Mouse (Mus musculus) midbrain, embryonic 16.5 days (tissue): ENCODE results near the gene Letmd1. TPM values are rescaled to one million over a fixed set of nuclear protein-coding genes. Genes with fewer than 3 reads are reported as not detected.
"Not testable (repeated sequence)": the region's sequence is repeated elsewhere in the genome, so short reads cannot be mapped to it uniquely, and the experiment has no call there.

Experiments
- ATAC-seq: fragments of 200-750 bp; cut with Nextera tagmentation; 2 replicates; pipeline ENCODE4 v1.8.0; 2017; ENCODE audit warnings: moderate TSS enrichment
- H3K27ac ChIP-seq: fragments of 300-500 bp; sonication (generic); 2 replicates; pipeline ENCODE4 v1.5.1; 2014; ENCODE audit warnings: mild to moderate bottlenecking, low read length, mixed read lengths
- H3K27me3 ChIP-seq: fragments of 300-500 bp; sonication (generic); 2 replicates; pipeline ENCODE4 v1.6.1; 2014; ENCODE audit warnings: low read depth, low read length, mixed read lengths; ENCODE audit not compliant: control insufficient read depth, insufficient read depth
- H3K36me3 ChIP-seq: fragments of 300-500 bp; sonication (generic); 2 replicates; pipeline ENCODE4 v1.6.1; 2014; ENCODE audit warnings: mild to moderate bottlenecking, low read length, moderate library complexity, mixed read lengths; ENCODE audit not compliant: control insufficient read depth, insufficient read depth
- H3K4me1 ChIP-seq: fragments of 300-500 bp; sonication (generic); 2 replicates; pipeline ENCODE4 v1.6.1; 2014; ENCODE audit warnings: mild to moderate bottlenecking, low read length, mixed read lengths; ENCODE audit not compliant: control insufficient read depth, insufficient read depth
- H3K4me2 ChIP-seq: fragments of 300-500 bp; sonication (generic); 2 replicates; pipeline ENCODE4 v1.6.1; 2014; ENCODE audit warnings: mild to moderate bottlenecking, low read length, mixed read lengths
- H3K4me3 ChIP-seq: fragments of 300-500 bp; sonication (generic); 2 replicates; pipeline ENCODE4 v1.5.1; 2014; ENCODE audit warnings: low read depth, mild to moderate bottlenecking, low read length, moderate library complexity, mixed read lengths
- H3K9ac ChIP-seq: fragments of 300-500 bp; sonication (generic); 2 replicates; pipeline ENCODE4 v1.6.1; 2014; ENCODE audit warnings: low read depth, low read length, mixed read lengths
- H3K9me3 ChIP-seq: fragments of 300-500 bp; sonication (generic); replicated peaks from 2 replicates; pipeline ENCODE4 v1.6.1; 2014; ENCODE audit warnings: mild to moderate bottlenecking, low read length, mixed read lengths; ENCODE audit not compliant: control insufficient read depth, poor library complexity, severe bottlenecking
- WGBS: fragments of 180-500 bp; shearing (Covaris S2); extraction: QIAGEN DNeasy Blood & Tissue Kit; methylation state at CpG from one replicate; pipeline ENCODE4 v1.1.7; 2014; 5-methylcytosine and 5-hydroxymethylcytosine counted together
- polyA plus RNA-seq: library from polyadenylated mRNA; unstranded; fragments of >200 nt; fragmentation: Nextera tagmentation; extraction: Ambion mirVana; gene quantifications from 2 replicates; pipeline ENCODE4 v1.2.1, GENCODE M21; 2015

The Letmd1 gene
- polyA plus RNA-seq, 1 experiment from 2014 or later: 57.5 TPM

DNA sequence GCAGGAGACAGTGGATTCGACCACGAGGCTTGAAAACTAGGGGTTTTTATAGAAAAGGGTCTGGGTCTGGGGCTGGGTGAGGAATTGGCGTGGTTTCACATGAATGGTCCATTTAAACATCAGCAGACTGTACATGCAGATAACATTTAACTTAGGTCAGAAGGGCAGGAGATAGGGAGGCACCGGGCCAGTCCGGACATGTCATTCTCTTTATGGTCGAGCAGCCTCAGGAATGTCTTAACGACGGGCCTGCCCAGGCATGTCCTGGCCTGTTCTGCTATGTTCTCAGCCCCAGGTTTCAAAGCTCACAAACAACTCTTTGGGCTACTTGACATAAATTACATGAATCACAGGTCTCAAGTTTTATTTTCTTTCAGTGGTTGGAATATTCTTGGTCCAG lies 30.7 kb downstream of the Letmd1 start:
- not testable (repeated sequence) for H3K27me3 ChIP-seq, H3K4me3 ChIP-seq, H3K4me2 ChIP-seq, ATAC-seq, H3K9me3 ChIP-seq, H3K9ac ChIP-seq, H3K27ac ChIP-seq, H3K4me1 ChIP-seq
- 89% methylated on average over 8 of the region's 8 CpGs for WGBS
- H3K36me3 ChIP-seq: peaks cover 12% of the 10 kb centered on the region

DNA sequence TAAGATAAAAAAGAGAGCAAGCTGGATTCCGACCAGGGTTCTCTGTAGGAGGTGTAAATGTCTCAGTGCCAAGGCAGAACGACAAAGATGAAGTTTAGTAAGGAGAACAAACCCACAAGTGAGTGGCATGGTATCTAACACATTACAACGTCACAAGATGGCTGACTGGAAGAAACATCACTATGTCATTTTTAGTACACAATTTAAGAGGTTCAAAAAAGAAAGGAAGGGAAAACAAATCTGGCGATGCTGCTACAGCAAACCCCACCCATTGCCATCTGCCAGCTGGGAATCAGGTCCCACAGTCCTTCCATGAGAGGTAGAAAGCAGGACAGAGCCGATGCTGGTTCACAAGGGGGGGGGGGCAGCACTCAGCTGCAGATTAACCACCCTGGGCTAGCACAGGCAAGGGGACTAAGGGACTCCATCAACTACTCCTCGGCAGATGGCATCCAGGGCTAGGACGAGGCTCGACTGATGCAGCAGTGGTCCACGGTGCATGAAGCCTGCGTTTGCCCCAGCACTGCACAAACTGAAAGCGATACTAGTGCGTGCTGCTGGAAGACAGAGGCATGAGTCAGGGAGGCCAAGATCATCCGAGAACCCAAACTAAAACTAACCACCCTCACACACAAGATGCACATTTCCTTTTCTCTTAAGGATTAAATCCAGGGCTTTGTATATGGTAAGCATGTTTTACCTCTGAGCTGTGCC lies 39.8 kb downstream of the Letmd1 start:
- H3K27ac ChIP-seq: no peak overlapping the region
- H3K4me1 ChIP-seq: no peaks in the 10 kb centered on the region
- H3K27me3 ChIP-seq: no peaks in the 10 kb centered on the region
- H3K9ac ChIP-seq: no peak overlapping the region
- WGBS: 89% methylated on average over 13 of the region's 13 CpGs
- H3K36me3 ChIP-seq: peaks cover 47% of the 10 kb centered on the region
- ATAC-seq: no peak
- H3K4me2 ChIP-seq: no peak overlapping the region
- H3K4me3 ChIP-seq: no peak overlapping the region
- no peaks in the 10 kb centered on the region for H3K9me3 ChIP-seq

DNA sequence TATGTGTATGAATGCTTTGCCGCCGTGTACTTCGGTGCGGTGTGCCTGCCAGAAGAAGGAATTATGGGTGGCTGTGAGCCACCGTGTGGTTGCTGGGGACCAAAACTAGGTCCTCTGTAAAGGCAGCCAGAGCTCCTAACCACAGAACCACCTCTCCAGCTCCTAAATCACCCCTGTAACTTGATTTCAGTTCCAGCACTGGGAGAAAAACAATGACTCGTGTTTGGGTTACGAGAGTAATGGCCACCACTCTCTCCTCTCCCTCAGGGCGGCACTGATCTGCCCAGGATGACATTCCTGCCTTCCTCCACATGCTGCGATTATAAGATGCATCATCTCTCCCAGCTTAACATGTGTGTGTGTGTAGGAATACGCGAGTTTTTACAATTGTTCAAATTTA lies 41.2 kb downstream of the Letmd1 start:
- no peak for ATAC-seq

DNA sequence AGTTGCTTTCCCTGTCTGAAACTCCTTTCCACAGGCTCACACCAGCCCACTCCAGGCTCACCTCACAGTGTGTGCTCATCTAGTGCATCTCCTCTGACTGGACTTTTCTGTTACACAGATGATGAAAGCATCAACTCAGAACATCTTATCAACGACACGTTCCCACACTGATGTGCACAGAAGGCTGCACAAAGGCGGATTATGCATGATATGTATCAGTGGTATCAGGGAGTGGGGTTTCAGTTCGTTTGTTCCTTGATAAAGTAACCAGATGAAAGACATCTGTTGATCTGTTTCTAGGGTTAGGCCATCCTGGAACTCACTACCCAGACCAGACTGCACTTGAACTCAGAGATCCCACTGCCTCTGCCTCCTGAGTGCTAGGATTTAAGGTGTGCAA lies 44.6 kb downstream of the Letmd1 start:
- Histone ChIP-seq H3K27ac (no peak overlapping the region), H3K4me3 (no peak overlapping the region), H3K9me3 (no peaks in the 10 kb centered on the region), H3K4me2 (no peak overlapping the region), H3K4me1 (no peaks in the 10 kb centered on the region), H3K9ac (no peak overlapping the region), H3K27me3 (no peaks in the 10 kb centered on the region), H3K36me3 (peaks cover 40% of the 10 kb centered on the region)
- WGBS: 92% methylated on average over 4 of the region's 4 CpGs
- ATAC-seq: no peak

More for the DNA sequence above, 41.2 kb downstream of the Letmd1 start:
- Histone ChIP-seq H3K36me3 (peaks cover 46% of the 10 kb centered on the region), H3K4me2 (no peak overlapping the region), H3K27ac (no peak overlapping the region), H3K9ac (no peak overlapping the region), H3K9me3 (no peaks in the 10 kb centered on the region), H3K4me3 (no peak overlapping the region), H3K4me1 (no peaks in the 10 kb centered on the region), H3K27me3 (no peaks in the 10 kb centered on the region)
- 96% methylated on average over 11 of the region's 11 CpGs for WGBS

DNA sequence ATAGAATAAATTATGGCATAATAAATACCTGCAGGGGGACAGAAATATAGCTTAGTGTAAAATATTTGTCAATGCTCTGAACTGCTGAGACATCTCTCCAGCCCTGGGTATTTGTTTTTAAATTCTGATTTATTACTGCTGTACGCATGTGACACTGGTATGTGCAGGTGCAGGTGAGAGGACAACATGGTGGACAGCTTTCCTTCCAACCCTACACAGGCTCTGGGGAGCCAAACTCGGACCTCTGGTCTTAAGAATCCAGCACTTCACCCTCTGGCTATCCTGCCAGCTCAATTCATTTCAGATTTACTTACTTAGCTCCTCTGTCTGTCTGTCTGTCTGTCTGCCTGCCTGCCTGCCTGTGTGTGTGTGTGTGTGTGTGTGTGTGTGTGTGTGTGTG lies 46.3 kb downstream of the Letmd1 start:
- no peaks in the 10 kb centered on the region for H3K27me3 ChIP-seq
- H3K4me1 ChIP-seq: no peaks in the 10 kb centered on the region
- no peak overlapping the region for H3K4me2 ChIP-seq
- H3K9ac ChIP-seq: no peak overlapping the region
- 83% methylated on average over 2 of the region's 2 CpGs for WGBS
- no peak overlapping the region for H3K27ac ChIP-seq
- no peak for ATAC-seq
- no peak overlapping the region for H3K4me3 ChIP-seq
- peaks cover 39% of the 10 kb centered on the region for H3K36me3 ChIP-seq
- H3K9me3 ChIP-seq: no peaks in the 10 kb centered on the region

DNA sequence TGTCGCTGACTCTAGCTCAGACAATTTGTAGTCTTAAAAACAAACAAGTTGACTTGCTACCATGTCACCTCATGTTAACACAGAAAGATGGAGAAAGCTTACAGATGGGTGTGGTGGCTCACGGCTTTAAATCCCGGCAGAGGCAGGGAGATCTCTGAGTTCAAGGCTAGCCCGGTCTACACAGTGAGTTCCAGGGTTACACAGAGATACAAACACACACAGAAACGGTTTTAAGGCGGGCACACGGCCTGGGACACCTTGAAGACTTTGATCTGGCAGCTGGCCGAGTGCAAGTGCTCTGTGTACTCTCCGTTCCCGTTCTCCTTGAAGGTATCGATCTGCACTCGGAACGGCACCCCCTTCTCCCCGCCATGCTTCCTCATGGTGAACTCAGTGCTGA lies 51.5 kb downstream of the Letmd1 start:
- Histone ChIP-seq H3K36me3 (peaks cover 17% of the 10 kb centered on the region; the same call in 1 of the 2 replicates), H3K4me3 (no peak overlapping the region), H3K9me3 (no peaks in the 10 kb centered on the region), H3K4me1 (no peaks in the 10 kb centered on the region), H3K27me3 (no peaks in the 10 kb centered on the region), H3K27ac (no peak overlapping the region), H3K9ac (no peak overlapping the region), H3K4me2 (no peak overlapping the region)
- no peak for ATAC-seq
- 95% methylated on average over 14 of the region's 14 CpGs for WGBS

DNA sequence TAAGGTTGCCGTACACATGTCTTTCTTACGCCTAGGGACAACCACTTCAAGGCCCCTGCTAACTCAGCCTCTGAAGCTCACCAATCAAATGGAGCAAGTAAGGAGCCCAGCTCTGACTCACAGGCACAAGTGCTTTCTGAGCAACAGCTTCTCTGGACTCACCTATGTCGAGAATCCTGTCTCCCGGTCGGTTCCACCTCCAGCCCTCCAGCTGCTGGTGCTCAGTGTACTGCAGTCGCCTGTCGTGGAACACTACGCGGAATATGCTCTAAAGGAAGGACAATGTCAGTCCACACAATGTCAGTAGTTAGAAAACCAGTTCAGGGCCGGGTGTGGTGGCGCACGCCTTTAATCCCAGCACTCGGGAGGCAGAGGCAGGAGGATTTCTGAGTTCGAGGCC lies 56.6 kb downstream of the Letmd1 start:
- Histone ChIP-seq H3K36me3 (0 out of 2 replicates have a peak, but pooled peaks cover 2% of the 10 kb centered on the region), H3K27me3 (no peaks in the 10 kb centered on the region), H3K9me3 (no peaks in the 10 kb centered on the region), H3K27ac (no peak overlapping the region), H3K4me3 (no peak overlapping the region), H3K4me2 (no peak overlapping the region), H3K4me1 (no peaks in the 10 kb centered on the region), H3K9ac (no peak overlapping the region)
- ATAC-seq: no peak
- 96% methylated on average over 14 of the region's 14 CpGs for WGBS

DNA sequence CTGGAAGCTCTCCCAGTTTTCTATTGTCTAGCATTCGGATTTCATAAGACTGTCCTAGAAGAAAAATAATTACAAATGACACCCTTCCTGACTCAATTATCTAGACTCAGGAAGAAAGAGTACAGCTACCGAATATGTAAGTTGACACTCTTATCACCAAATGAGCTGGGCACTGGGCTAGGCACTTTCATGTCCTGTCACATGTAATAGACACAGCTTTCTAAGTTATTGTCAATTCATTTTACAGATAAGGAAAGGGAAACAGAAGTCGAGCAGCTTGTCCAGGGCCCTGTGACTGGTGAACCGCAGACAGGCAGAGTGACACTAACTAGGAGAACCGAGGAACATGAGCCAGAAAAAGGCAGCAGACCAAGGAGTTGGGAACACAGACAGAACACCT lies 59.1 kb downstream of the Letmd1 start:
- Histone ChIP-seq H3K27ac (no peak overlapping the region), H3K27me3 (no peaks in the 10 kb centered on the region), H3K4me2 (no peak overlapping the region), H3K36me3 (no peaks in the 10 kb centered on the region), H3K4me3 (no peak overlapping the region), H3K9ac (no peak overlapping the region), H3K4me1 (no peaks in the 10 kb centered on the region), H3K9me3 (no peaks in the 10 kb centered on the region)
- ATAC-seq: no peak
- WGBS: 89% methylated on average over 5 of the region's 5 CpGs
